Mouse (Mus musculus): ENCODE measurements around the gene Camta1.

Camta1 gene

GRCm38 (mm10) chr4:151738875-151739274, 122.8 kb downstream of the Camta1 start:
- DNase-seq (ENCODE audit: low read depth, low spot score), result no peak

DNA sequence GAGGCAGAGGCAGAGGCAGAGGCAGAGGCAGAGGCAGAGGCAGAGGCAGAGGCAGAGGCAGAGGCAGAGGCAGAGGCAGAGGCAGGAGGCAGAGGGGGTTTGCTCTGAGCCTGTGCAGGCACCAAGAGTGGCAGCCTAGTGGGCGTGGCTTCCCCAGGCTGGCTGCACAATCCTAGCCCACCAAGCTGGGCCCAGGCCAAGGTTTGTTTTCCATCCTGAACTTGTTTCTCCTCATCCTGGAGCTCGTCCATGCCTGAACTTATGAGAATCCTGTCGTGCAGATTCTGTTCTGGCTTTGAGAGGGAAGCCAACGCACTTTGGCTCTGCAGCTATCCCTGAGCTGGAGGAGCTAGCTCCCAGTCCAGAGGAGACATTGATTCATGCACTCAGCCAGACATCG, 123.4 kb downstream of the Camta1 start:
- no peak for DNase-seq (ENCODE audit: low read depth, low spot score)

DNA sequence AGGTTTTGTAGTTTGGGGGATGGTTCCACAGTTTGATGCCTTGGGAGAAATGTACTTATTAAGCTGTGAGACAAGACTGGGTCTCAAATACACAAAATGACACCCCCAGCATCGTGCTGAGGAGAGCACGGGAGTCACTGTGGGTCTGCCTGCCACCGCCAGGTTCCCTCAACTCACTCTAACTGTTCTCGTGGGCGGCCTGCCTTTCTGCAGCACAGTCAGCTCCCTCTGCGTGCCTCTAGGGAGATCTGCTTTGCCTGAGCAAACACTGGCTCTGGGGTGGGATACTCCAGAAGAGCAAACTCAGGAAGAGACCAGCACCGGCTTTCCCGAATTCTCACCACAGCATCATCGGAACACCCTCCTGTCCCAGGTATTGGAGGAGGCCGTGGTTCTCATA, 129.0 kb downstream of the Camta1 start:
- no peak for DNase-seq (ENCODE audit: low read depth, low spot score)

GRCm38 (mm10) chr4:151730037-151730759, 131.5 kb downstream of the Camta1 start:
- no peak for DNase-seq (ENCODE audit: low read depth, low spot score)

DNA sequence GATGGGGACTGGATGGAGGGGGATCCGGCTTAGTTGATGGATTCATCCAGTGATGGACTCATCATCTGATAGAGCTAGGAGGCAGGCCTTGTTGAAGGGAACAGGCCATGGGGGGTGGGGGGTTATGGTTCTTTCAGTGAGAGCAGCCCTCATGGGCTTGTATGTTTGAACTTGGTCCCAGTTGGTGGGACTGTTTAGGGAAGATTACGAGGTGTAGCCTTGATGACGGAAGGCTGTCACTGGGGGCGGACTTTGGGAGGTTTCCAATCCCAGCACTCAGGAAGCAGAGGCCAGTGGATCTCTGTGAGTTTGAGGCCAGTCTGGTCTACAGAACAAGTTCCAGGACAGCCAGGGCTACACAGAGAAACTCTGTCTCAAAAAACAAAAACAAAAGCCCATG, 132.6 kb downstream of the Camta1 start:
- DNase-seq (ENCODE audit: low read depth, low spot score), result no peak

GRCm38 (mm10) chr4:151728391-151729065, 133.1 kb downstream of the Camta1 start:
- no peak for DNase-seq (ENCODE audit: low read depth, low spot score)

DNA sequence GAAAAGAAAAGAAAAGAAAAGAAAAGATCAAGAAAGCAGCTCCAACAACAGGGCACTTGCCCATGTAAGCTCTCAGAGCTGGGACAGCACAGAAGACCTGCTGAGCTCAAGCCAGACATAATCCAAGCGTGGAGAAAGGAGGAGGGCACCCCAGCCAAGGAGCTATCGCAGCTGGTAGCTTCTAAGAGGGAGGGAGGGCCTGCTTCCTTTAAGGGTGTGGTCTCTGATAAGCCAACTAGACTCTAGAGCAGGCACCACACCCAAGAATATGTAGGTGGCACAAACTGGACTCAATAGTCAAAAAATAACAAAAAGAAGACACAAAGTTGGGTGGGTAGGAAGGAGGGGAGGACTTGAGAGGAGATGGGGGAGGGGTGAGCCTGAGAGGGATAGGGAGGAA, 135.3 kb downstream of the Camta1 start:
- no peak for DNase-seq (ENCODE audit: low read depth, low spot score)

DNA sequence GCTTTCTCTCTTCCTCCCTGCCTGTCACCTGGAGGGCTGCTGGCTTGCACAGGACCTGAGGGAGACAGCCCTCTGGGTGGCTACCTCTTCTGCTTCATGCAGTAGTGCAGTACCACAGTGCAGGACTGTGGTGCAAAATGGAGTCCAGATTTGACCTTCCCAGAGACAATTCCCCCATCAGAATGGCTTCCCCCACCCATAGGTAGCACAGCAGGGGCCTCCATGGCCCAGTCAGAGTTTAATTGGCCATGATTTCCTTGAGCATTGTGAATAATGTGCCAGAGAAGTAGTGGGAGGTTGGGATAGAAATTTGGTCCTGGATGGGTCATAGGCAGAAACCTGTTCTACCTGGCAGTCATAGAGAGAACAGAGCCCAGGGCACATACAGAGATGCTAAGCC, 136.8 kb downstream of the Camta1 start:
- no peak for DNase-seq (ENCODE audit: low read depth, low spot score)

DNA sequence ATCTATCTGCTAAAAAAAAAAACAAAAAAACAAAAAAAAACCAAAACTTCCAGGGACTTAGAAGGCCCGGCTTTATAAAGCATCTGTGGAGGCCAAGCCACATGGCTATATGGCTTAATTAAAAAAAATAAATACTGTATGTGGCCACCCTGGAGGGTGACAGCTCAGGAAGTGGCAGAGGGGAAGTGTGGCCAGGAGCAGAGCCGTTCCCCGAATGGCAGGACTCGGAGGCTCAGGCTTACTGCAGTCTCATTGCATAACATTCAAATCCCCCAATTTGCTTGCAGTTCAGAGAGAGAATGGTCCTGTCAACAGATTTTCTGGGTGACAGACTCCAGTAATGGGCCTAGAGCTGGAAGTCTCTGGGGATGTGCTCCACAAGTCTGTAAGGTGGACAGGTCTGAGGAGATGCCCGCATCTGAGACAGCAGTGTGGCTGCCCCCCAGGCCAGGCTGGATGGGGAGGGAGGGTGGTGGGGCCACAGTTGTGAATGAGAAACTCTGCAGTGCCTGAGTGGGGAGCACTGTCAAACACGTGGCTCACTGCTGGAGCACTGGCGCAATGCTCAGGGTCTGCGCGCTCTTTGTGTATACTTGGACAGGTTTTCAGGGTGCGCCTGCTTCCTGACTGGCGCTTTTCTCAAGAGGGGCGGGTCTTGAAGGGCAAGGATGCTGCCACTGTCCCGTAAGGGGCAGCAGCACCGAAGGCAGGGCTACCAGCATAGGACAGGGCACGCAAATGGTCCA, 140.8 kb downstream of the Camta1 start:
- DNase-seq (ENCODE audit: low read depth, low spot score), result no peak

DNA sequence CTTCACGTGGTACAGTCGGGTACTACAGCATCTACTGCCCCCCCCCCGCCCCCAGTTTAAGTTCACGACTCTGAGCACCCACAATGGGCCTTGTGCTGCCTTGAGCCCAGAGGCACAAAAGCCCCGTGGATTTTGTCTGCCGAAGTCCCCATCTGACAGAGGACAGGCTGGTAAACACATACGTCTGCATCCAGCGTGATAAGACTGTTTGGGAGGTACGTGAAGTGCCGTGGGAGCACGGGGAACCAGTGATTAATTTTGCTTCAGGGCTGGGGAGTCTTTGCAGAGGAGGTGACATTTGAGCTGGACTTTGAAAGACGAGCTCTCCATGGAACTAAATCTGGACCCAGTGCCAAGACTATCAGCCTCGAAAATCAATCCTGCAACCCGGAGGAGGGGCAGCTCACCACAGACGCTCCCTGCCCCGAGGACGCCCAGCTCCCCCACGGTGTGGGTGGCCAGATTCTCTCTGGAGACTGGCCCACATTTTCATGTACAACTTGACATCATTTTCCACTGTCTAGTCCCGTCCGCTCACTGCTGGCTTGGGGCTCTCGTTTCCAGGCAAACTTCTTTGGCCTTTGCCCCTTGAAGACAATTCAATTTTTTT, 142.7 kb downstream of the Camta1 start:
- no peak for DNase-seq (ENCODE audit: low read depth, low spot score)

GRCm38 (mm10) chr4:151717864-151718263, 143.8 kb downstream of the Camta1 start:
- no peak for DNase-seq (ENCODE audit: low read depth, low spot score)

GRCm38 (mm10) chr4:151713714-151714113, 148.0 kb downstream of the Camta1 start:
- no peak for DNase-seq (ENCODE audit: low read depth, low spot score)

DNA sequence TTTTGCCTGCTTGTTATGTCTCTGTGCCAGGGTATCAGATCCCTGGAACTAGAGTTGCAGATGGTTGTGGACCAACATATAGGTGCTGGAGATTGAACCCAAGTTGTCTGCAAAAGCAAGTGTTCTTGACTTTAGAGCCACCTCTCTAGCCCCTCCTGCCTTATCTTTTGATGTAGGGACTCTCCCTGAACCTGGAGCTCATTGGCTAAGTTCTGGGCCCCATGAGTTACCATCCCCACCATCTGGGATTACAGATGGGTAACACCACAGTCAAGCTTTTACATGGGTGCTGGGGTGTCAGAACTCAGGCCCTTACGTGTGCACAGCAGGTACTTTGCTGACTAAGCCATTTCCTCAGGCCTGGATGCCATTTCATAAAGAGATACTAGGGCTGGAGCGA, 150.3 kb downstream of the Camta1 start:
- no peak for DNase-seq (ENCODE audit: low read depth, low spot score)

DNA sequence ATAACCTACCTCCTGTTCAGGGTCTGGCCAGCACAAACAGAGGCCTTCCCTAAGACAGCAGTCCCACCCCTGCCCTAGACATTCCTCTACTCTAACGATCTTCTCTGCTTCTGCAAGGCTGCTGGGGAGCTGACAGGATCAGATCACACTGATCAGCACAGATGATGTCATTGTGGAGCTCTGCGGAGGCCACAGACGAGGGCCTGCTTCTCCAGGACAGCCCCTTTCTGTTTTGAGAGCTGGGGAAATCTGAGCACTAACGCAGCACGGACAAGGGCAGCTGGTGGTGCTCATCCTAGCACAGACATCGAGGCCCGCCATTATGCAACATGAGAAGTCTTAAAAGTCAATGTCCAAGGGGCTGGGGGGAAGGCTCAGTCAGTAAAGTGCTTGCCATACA, 151.2 kb downstream of the Camta1 start:
- DNase-seq (ENCODE audit: low read depth, low spot score), result no peak

DNA sequence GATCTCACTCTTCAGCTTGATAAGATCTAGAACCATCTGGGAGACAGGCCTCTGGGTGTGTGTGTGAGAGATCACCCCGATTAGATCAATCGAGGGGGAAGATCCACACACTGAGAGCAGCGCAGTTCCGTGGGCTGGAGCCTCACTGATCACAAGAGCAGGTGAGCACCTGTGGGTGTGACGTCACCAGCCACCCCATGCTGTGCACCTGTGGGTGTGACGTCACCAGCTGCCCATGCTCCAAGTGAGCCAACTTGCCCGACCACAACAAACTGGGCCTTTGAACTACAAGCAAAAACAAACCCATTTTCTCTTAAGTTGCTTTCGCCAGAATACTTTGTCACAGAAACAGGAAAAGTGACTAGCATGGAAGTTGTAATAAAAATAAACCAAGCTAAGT, 152.4 kb downstream of the Camta1 start:
- no peak for DNase-seq (ENCODE audit: low read depth, low spot score)

- DNase-seq (ENCODE audit: low read depth, low spot score), result no peak
Observed at GRCm38 (mm10) chr4:151703069-151703735, 158.5 kb downstream of the Camta1 start.

DNA sequence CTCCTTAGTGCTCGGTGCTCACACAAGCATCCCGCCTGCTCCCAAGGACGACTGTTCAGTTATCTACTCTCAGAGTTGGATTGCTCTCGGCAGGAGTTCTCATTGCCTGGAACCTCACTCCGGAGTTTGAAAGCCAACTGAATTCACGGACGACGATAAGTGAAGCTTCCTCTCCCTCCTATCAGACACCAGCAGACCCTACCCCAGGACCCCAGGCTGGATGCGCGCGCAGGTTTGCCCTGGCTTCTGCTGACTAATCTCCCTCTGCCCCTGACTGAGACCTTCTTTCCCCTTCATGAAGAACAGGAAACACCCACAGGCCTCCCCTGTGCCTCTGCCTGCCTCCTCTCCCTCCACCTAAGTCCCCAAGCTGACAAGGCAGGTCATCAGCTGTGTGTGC, 159.2 kb downstream of the Camta1 start:
- no peak for DNase-seq (ENCODE audit: low read depth, low spot score)

- no peak for DNase-seq (ENCODE audit: low read depth, low spot score)
Observed at GRCm38 (mm10) chr4:151695984-151696383, 165.7 kb downstream of the Camta1 start.

DNA sequence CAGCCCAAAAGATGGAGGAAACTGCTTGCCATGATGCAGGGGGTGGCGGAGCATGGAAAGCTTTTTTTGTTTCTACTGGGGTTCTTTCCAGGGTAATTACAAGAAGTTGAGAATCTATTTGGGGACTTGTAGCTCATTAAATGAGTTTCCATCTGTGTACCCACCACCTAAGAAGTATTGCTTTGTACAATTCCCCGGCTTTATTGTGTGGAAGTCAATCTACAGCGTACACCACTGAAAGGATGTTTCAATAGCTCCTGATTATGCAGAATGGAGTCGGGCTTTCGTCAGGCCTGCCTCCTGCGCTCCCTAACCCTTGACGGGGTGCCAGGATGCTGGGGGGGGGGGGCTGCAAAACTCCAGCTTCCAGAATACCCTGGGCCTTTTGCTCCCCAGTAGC, 167.1 kb downstream of the Camta1 start:
- no peak for DNase-seq (ENCODE audit: low read depth, low spot score)

- DNase-seq (ENCODE audit: low read depth, low spot score), result no peak
Observed at GRCm38 (mm10) chr4:151694047-151694446, 167.6 kb downstream of the Camta1 start.

GRCm38 (mm10) chr4:151690041-151690440, 171.6 kb downstream of the Camta1 start:
- DNase-seq (ENCODE audit: low read depth, low spot score), result no peak

DNA sequence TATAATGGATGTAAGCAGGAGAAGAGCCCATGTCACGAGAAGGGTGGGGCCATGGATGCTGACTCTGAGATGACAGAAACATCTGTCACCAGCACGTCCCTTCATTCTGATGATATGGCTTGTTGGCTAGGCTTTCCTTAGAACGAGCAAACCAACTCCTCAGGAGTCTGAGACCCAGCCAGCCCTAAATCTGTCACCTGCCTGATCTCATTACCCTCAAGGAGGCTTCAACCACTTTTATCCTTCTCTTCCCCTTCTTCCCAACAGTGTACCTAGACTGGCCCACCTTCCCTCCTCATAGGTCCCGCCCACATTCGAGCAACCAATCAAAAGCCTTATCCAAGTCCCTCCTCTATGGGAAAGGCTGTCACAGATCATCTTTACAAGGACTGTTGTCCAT, 173.5 kb downstream of the Camta1 start:
- DNase-seq (ENCODE audit: low read depth, low spot score), result no peak
